Mouse (Mus musculus) midbrain, postnatal 0 days (tissue): ENCODE results near the gene Htr6. TPM values are rescaled to one million over a fixed set of nuclear protein-coding genes. Genes with fewer than 3 reads are reported as not detected.
A peak's percentile ranks its signal among the peaks of the same experiment; 100 is the strongest.

Experiments used
- ATAC-seq: fragments of 200-750 bp; cut with Nextera tagmentation; 2 replicates; pipeline ENCODE4 v1.8.0; 2017; ENCODE audit warnings: moderate number of reproducible peaks, mild to moderate bottlenecking, moderate TSS enrichment, moderate library complexity; ENCODE audit not compliant: low FRiP score
- DNase-seq: peaks from one replicate; pipeline ENCODE4 v3.0.0-alpha.2; 2015; ENCODE audit warnings: low spot score
- H3K27ac ChIP-seq: fragments of 300-500 bp; sonication (generic); 2 replicates; pipeline ENCODE4 v1.5.1; 2014; ENCODE audit warnings: low read depth, mild to moderate bottlenecking, low read length, mixed read lengths
- H3K27me3 ChIP-seq: fragments of 300-500 bp; sonication (generic); 2 replicates; pipeline ENCODE4 v1.6.1; 2014; ENCODE audit warnings: low read length, control low read depth, mixed read lengths; ENCODE audit not compliant: insufficient read depth
- H3K36me3 ChIP-seq: fragments of 300-500 bp; sonication (generic); 2 replicates; pipeline ENCODE4 v1.6.1; 2014; ENCODE audit warnings: low read length, control low read depth, mixed read lengths; ENCODE audit not compliant: insufficient read depth
- H3K4me1 ChIP-seq: fragments of 300-500 bp; sonication (generic); 2 replicates; pipeline ENCODE4 v1.6.1; 2014; ENCODE audit warnings: mild to moderate bottlenecking, control low read depth, antibody characterized with exemption, low read length, mixed read lengths; ENCODE audit not compliant: insufficient read depth
- H3K4me2 ChIP-seq: fragments of 300-500 bp; sonication (generic); 2 replicates; pipeline ENCODE4 v1.6.1; 2014; ENCODE audit warnings: low read depth, mild to moderate bottlenecking, low read length, mixed read lengths; ENCODE audit not compliant: poor library complexity, severe bottlenecking
- H3K4me3 ChIP-seq: fragments of 300-500 bp; sonication (generic); 2 replicates; pipeline ENCODE4 v1.5.1; 2014; ENCODE audit warnings: low read depth, mild to moderate bottlenecking, low read length, moderate library complexity
- H3K9ac ChIP-seq: fragments of 300-500 bp; sonication (generic); replicated peaks from 2 replicates; pipeline ENCODE4 v1.6.1; 2014; ENCODE audit warnings: mild to moderate bottlenecking, low read length, moderate library complexity, mixed read lengths; ENCODE audit not compliant: poor library complexity, severe bottlenecking
- H3K9me3 ChIP-seq: fragments of 300-500 bp; sonication (generic); 2 replicates; pipeline ENCODE4 v1.6.1; 2016; ENCODE audit warnings: low read length, control low read depth
- CTCF ChIP-seq: IDR thresholded peaks from 2 replicates; pipeline ENCODE4 v1.5.1; 2016; ENCODE audit warnings: antibody characterized with exemption, mild to moderate bottlenecking
- WGBS: fragments of 180-500 bp; shearing (Covaris S2); extraction: QIAGEN DNeasy Blood & Tissue Kit; methylation state at CpG from one replicate; pipeline ENCODE4 v1.1.7; 2014; 5-methylcytosine and 5-hydroxymethylcytosine counted together
- polyA plus RNA-seq: library from polyadenylated mRNA; unstranded; fragments of >200 nt; fragmentation: Nextera tagmentation; extraction: Ambion mirVana; gene quantifications from 2 replicates; pipeline ENCODE4 v1.2.1, GENCODE M21; 2015
- total RNA-seq: library from RNA; depleted of rRNA; stranded (reverse); fragments of >200 nt; gene quantifications from 2 replicates; pipeline ENCODE4 v1.2.3, GENCODE M21; 2014

Htr6 gene
- total and polyA plus RNA-seq, 2 experiments from 2014 or later, result 1.0 to 5.9 TPM

- TF ChIP-seq CTCF, result no peak
- H3K4me1 ChIP-seq, result peaks cover 3% of the 10 kb centered on the region; the same call in 1 of the 2 replicates
- 77% methylated on average over 3 of the region's 3 CpGs for WGBS
- ATAC-seq (no peak), DNase-seq (no peak)
- no peaks in the 10 kb centered on the region for H3K9me3 ChIP-seq
- H3K27ac ChIP-seq, result no peak overlapping the region
- no peaks in the 10 kb centered on the region for H3K36me3 ChIP-seq
- H3K4me2 ChIP-seq, result no peak overlapping the region
- no peak overlapping the region for H3K4me3 ChIP-seq
- no peak overlapping the region for H3K9ac ChIP-seq
- no peaks in the 10 kb centered on the region for H3K27me3 ChIP-seq
Measured at GRCm38 (mm10) chr4:139020385-139020784, 55.0 kb downstream of the Htr6 start.

DNA sequence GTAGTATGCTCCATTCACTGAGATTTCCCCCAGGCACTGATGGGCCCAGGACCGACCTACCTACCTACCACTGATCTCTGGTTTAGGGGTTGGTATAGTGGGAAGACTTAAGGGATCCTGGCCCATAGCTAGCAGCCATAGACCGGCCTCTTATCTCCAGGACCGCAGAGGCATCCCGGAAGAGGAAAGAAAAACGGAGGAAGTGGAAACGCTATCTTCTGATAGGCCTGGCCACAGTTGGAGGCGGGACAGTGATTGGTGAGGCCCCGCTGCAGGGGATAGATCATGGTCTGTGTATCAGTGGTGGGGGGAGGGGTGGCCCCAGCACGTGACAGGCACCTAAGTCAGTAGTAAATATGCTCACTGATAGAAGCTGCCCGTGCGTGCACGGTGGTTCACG, 56.0 kb downstream of the Htr6 start:
- Histone ChIP-seq H3K9ac (no peak overlapping the region), H3K9me3 (no peaks in the 10 kb centered on the region), H3K4me1 (no peaks in the 10 kb centered on the region), H3K4me2 (no peak overlapping the region), H3K4me3 (no peak overlapping the region), H3K36me3 (no peaks in the 10 kb centered on the region), H3K27ac (no peak overlapping the region), H3K27me3 (no peaks in the 10 kb centered on the region)
- DNase-seq (no peak), ATAC-seq (no peak)
- WGBS, result 71% methylated on average over 13 of the region's 13 CpGs
- no peak for TF ChIP-seq CTCF

GRCm38 (mm10) chr4:139018976-139019375, 56.4 kb downstream of the Htr6 start:
- H3K4me3 ChIP-seq, result no peak overlapping the region
- 48% methylated on average over 4 of the region's 4 CpGs for WGBS
- H3K27me3 ChIP-seq, result no peaks in the 10 kb centered on the region
- no peak overlapping the region for H3K4me2 ChIP-seq
- H3K36me3 ChIP-seq, result no peaks in the 10 kb centered on the region
- no peak for TF ChIP-seq CTCF
- H3K9ac ChIP-seq, result no peak overlapping the region
- ATAC-seq (no peak), DNase-seq (no peak)
- H3K9me3 ChIP-seq, result no peaks in the 10 kb centered on the region
- H3K27ac ChIP-seq, result no peak overlapping the region
- no peaks in the 10 kb centered on the region for H3K4me1 ChIP-seq

GRCm38 (mm10) chr4:139018388-139018787, 57.0 kb downstream of the Htr6 start:
- ATAC-seq (no peak), DNase-seq (no peak)
- no peaks in the 10 kb centered on the region for H3K9me3 ChIP-seq
- H3K27me3 ChIP-seq, result no peaks in the 10 kb centered on the region
- H3K4me1 ChIP-seq, result no peaks in the 10 kb centered on the region
- H3K36me3 ChIP-seq, result no peaks in the 10 kb centered on the region
- no peak overlapping the region for H3K4me3 ChIP-seq
- H3K27ac ChIP-seq, result no peak overlapping the region
- H3K4me2 ChIP-seq, result no peak overlapping the region
- no peak for TF ChIP-seq CTCF
- 91% methylated on average over 14 of the region's 14 CpGs for WGBS
- H3K9ac ChIP-seq, result no peak overlapping the region

- no peak overlapping the region for H3K4me2 ChIP-seq
- no peaks in the 10 kb centered on the region for H3K27me3 ChIP-seq
- H3K27ac ChIP-seq, result no peak overlapping the region
- peak; percentile 53 for TF ChIP-seq CTCF
- 83% methylated on average over 6 of the region's 6 CpGs for WGBS
- no peak overlapping the region for H3K4me3 ChIP-seq
- no peak overlapping the region for H3K9ac ChIP-seq
- DNase-seq (no peak), ATAC-seq (no peak)
- H3K4me1 ChIP-seq, result no peaks in the 10 kb centered on the region
- H3K36me3 ChIP-seq, result no peaks in the 10 kb centered on the region
- no peaks in the 10 kb centered on the region for H3K9me3 ChIP-seq
Measured at GRCm38 (mm10) chr4:139014793-139015192, 60.6 kb downstream of the Htr6 start.

- no peak for TF ChIP-seq CTCF
- 89% methylated on average over 11 of the region's 11 CpGs for WGBS
- Histone ChIP-seq H3K27me3 (no peaks in the 10 kb centered on the region), H3K4me3 (no peak overlapping the region), H3K4me2 (no peak overlapping the region), H3K9ac (no peak overlapping the region), H3K4me1 (no peaks in the 10 kb centered on the region), H3K27ac (no peak overlapping the region), H3K9me3 (no peaks in the 10 kb centered on the region), H3K36me3 (no peaks in the 10 kb centered on the region)
- ATAC-seq (no peak), DNase-seq (no peak)
Measured at GRCm38 (mm10) chr4:139013281-139013680, 62.1 kb downstream of the Htr6 start.
